ENCODE assay signal across 17 mouse cellular contexts in the genomic region with DNA sequence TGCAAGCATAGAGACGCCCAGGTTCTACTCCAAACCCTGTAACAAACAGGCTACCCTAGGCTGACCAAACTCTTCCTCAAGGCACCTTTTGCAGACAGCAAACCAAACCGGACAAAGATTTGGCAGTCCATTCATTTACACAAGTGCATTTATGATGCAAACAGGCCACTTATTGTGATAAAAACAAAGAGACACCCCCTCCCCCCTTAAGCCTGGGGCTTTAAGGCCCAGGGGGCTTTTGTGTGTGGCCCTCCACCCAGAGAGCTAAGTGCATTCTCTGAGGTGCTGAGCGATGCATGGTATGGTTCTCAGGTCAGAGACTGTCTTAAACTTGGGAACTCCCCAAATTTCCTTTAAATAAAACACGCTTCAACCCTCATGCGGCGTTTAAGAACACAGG.
"Had no signal": no experiment of that assay in that cellular context is flagged by ENCODE, and none has a peak within 500 bp of the region (broad histone marks: within the 10 kb centered on the region; RNA-seq: fewer than 3 reads in every experiment).

No protein-coding gene starts in this region.

- H3K9me3 ChIP-seq: limb, embryonic 12.5 days; limb, embryonic 15.5 days; midbrain, embryonic 15.5 days; neural tube, embryonic 13.5 days had no signal

- DNase-seq: kidney, adult 9 months; kidney, postnatal 14 days; kidney, postnatal 4 days; left cerebral cortex, postnatal 4 days; liver, postnatal 0 days; lung, embryonic 14.5 days; thymus, adult 18-20 months; thymus, postnatal 4 days had no signal

- H3K9ac ChIP-seq: limb, embryonic 12.5 days; limb, embryonic 15.5 days; liver, embryonic 14.5 days; liver, postnatal 0 days; lung, embryonic 14.5 days; midbrain, embryonic 15.5 days; neural tube, embryonic 13.5 days had no signal

- H3K4me3 ChIP-seq: limb, embryonic 12.5 days; limb, embryonic 15.5 days; midbrain, embryonic 15.5 days; myocyte; neural tube, embryonic 13.5 days had no signal

- H3K36me3 ChIP-seq: limb, embryonic 12.5 days; limb, embryonic 15.5 days; midbrain, embryonic 15.5 days; neural tube, embryonic 13.5 days had no signal

- H3K27me3 ChIP-seq: midbrain, embryonic 15.5 days; neural tube, embryonic 13.5 days had no signal

- H3K4me1 ChIP-seq: midbrain, embryonic 15.5 days had no signal

- H3K27ac ChIP-seq: limb, embryonic 12.5 days; limb, embryonic 15.5 days; liver, embryonic 14.5 days; macrophage; midbrain, embryonic 15.5 days; neural tube, embryonic 13.5 days had no signal

- H3K4me2 ChIP-seq: limb, embryonic 12.5 days; limb, embryonic 15.5 days; liver, embryonic 11.5 days; lung, embryonic 14.5 days; midbrain, embryonic 15.5 days; neural tube, embryonic 13.5 days had no signal

- ATAC-seq: liver, postnatal 0 days; lung, postnatal 0 days; midbrain, embryonic 15.5 days had no signal
